Mouse (Mus musculus): ENCODE data around the gene BC048679. TPM values are rescaled to one million over a fixed set of nuclear protein-coding genes. Genes with fewer than 3 reads are reported as not detected.

The BC048679 gene
- not detected for total RNA-seq (2023)

GRCm38 (mm10) chr7:81498181-81498580 is at the start of gene BC048679:
TSS of gene BC048679 (minus strand) at chr7:81498281.

DNA sequence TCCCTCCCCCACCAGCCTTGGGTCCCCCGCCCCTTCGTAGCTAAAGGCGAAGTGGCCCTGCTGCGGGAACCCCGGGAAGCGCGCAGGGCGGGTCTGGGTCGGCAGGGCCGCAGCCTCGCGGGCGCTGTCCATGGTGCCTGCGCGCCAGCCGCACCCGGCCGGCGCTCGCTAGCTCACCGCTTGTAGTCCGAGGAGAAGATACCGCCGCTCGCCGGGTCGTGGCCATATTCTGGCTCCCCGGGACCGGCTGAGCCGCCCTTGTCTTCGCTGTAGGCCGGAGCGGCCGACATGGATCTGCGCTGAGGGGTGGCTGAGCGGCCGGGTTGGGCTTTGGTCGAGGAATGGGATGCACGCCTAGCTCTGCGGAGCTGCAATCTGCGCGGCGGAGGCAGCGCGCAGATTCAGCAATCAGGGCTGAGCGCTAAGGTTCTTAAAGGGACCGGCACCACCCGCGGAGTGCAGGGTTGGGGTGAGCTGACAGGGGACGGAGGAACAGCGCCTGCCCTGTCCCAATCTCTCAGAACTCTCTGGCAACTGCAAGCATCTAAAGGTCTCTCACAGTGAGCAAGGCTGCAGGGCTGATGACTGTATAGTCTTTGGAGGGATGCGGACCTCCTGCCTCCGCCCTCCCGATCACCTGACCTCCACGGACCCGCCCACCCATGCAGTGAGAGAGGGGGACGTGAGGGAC is 4.6 kb downstream of the BC048679 start, which contains the start of gene Ap3b2:
Ap3b2 (minus strand) TSS at position 595 of the 691 bp plus-strand sequence.

DNA sequence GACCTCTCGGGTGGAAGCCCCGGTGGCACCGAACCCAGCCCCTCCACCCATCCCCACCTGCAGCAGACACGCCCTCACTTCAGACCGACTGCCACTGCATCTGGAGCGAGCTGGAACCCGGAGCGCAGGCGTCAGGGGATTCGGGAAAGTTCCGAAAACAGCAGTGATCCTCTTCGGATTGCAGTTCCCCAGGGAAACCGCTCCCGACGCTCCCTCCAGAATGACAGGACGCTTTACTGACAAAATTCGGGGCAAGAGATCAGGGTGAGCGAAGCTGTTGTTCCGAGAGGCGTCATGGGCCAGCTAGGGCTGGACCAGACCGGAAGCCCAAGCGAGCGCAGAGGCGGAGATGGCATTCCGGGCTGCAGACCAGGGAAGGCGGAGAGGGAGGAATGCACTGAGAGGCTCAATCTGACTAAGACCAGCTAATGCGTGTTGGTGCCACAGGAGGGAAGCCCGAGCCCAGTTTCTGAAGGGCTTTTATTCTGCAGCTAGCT is 42.9 kb downstream of the BC048679 start, which contains the start of gene Cpeb1:
Cpeb1 (minus strand) TSS at position 311 of the 497 bp plus-strand sequence.

Other genes with a start within 250 kb of the BC048679 start
- 2,404 TPM for gene Rps17, start 153.0 kb downstream of the BC048679 start, total RNA-seq (2023)
- not detected for gene Cpeb1, start 42.8 kb downstream of the BC048679 start, total RNA-seq (2023)
- not detected for gene Ap3b2, start 4.4 kb downstream of the BC048679 start, total RNA-seq (2023)
- gene Fsd2, start 68.7 kb upstream of the BC048679 start, total RNA-seq (2023), result 1.1 TPM
- gene Whamm, start 73.0 kb upstream of the BC048679 start, total RNA-seq (2023), result 31.5 TPM
- not detected for gene Homer2, start 209.2 kb upstream of the BC048679 start, total RNA-seq (2023)